Mouse (Mus musculus): ENCODE results near the gene Eef1a2. TPM values are rescaled to one million over a fixed set of nuclear protein-coding genes. Genes with fewer than 3 reads are reported as not detected.

The Eef1a2 gene
- polyA plus RNA-seq, 1 experiment from 2014 or later = 0.23 TPM

Other genes starting within 250 kb of the Eef1a2 start
- 27.2 to 34.6 TPM (median 28.8 TPM) in 3 replicates for gene Ythdf1, start 236.1 kb downstream of the Eef1a2 start, polyA plus RNA-seq (2018)
- not detected in 3 replicates for gene Birc7, start 228.0 kb downstream of the Eef1a2 start, polyA plus RNA-seq (2018)
- gene Nkain4, start 202.3 kb downstream of the Eef1a2 start, polyA plus RNA-seq (2018) = not detected in 3 replicates
- gene Arfgap1, start 189.8 kb downstream of the Eef1a2 start, polyA plus RNA-seq (2018) = 24.6 to 27.3 TPM (median 25.5 TPM) in 3 replicates
- 0.31 to 0.83 TPM (median 0.33 TPM) in 3 replicates for gene Col20a1, start 170.5 kb downstream of the Eef1a2 start, polyA plus RNA-seq (2018)
- gene Chrna4, start 113.5 kb downstream of the Eef1a2 start, polyA plus RNA-seq (2018) = not detected in 3 replicates
- not detected in 3 replicates for gene Kcnq2, start 21.7 kb downstream of the Eef1a2 start, polyA plus RNA-seq (2018)
- gene Ppdpf, start 30.2 kb upstream of the Eef1a2 start, polyA plus RNA-seq (2018) = 60.5 to 98.7 TPM (median 67.9 TPM) in 3 replicates
- gene Ptk6, start 45.8 kb upstream of the Eef1a2 start, polyA plus RNA-seq (2018) = not detected in 3 replicates
- gene Srms, start 56.2 kb upstream of the Eef1a2 start, polyA plus RNA-seq (2018) = not detected in 3 replicates
- not detected in 3 replicates for gene Fndc11, start 63.0 kb upstream of the Eef1a2 start, polyA plus RNA-seq (2018)
- gene Helz2, start 85.0 kb upstream of the Eef1a2 start, polyA plus RNA-seq (2018) = 7.5 to 22.5 TPM (median 16.8 TPM) in 3 replicates
- gene Gmeb2, start 131.0 kb upstream of the Eef1a2 start, polyA plus RNA-seq (2018) = 8.9 to 11.2 TPM (median 10.8 TPM) in 3 replicates
- not detected in 3 replicates for gene Stmn3, start 157.5 kb upstream of the Eef1a2 start, polyA plus RNA-seq (2018)
- 4.9 to 9.2 TPM (median 5.3 TPM) in 3 replicates for gene Rtel1, start 162.7 kb upstream of the Eef1a2 start, polyA plus RNA-seq (2018)
- 13.7 to 17.8 TPM (median 17.3 TPM) in 3 replicates for gene Zgpat, start 207.9 kb upstream of the Eef1a2 start, polyA plus RNA-seq (2018)
- 21.9 to 23.2 TPM (median 22.5 TPM) in 3 replicates for gene Arfrp1, start 208.4 kb upstream of the Eef1a2 start, polyA plus RNA-seq (2018)
- 2.9 to 8.2 TPM (median 3.7 TPM) in 3 replicates for gene Lime1, start 223.1 kb upstream of the Eef1a2 start, polyA plus RNA-seq (2018)

Data from macrophage (primary cell).